Mouse (Mus musculus) cerebral cortex, adult 2 months (tissue): ENCODE data around the gene Slc4a10.

Source experiments
- WGBS: fragments of 180-500 bp; shearing (Covaris S2); methylation state at CpG from one replicate; pipeline ENCODE4 v1.1.7; 2018; 5-methylcytosine and 5-hydroxymethylcytosine counted together

Slc4a10 gene

GRCm38 (mm10) chr2:62357259-62357658 lies 311.0 kb downstream of the Slc4a10 start:
- 60% methylated on average over 7 of the region's 7 CpGs for WGBS

GRCm38 (mm10) chr2:62360872-62361271 lies 314.6 kb downstream of the Slc4a10 start:
- 66% methylated on average over 6 of the region's 6 CpGs for WGBS

- WGBS, result 36% methylated on average over 3 of the region's 3 CpGs
These were observed 315.3 kb downstream of the Slc4a10 start for GRCm38 (mm10) chr2:62361514-62361913.

GRCm38 (mm10) chr2:62362211-62362610 lies 315.9 kb downstream of the Slc4a10 start:
- WGBS, result 65% methylated on average over 9 of the region's 9 CpGs

- WGBS, result 85% methylated on average over 4 of the region's 4 CpGs
These were observed 317.3 kb downstream of the Slc4a10 start for GRCm38 (mm10) chr2:62363606-62364005.

- WGBS, result 55% methylated on average over 5 of the region's 5 CpGs
These were observed 322.2 kb downstream of the Slc4a10 start for GRCm38 (mm10) chr2:62368349-62369053.

- 59% methylated on average over 2 of the region's 2 CpGs for WGBS
These were observed 323.8 kb downstream of the Slc4a10 start for GRCm38 (mm10) chr2:62370048-62370447.

- WGBS, result 33% methylated on average over 11 of the region's 11 CpGs
These were observed 327.4 kb downstream of the Slc4a10 start for GRCm38 (mm10) chr2:62373692-62374091.
